Mouse (Mus musculus) adipose tissue, adult 10 weeks (tissue): ENCODE measurements around the gene Draxin. TPM values are rescaled to one million over a fixed set of nuclear protein-coding genes. Genes with fewer than 3 reads are reported as not detected.

Source experiments
- polyA plus RNA-seq: library from polyadenylated mRNA; stranded (reverse); fragments of 350-450 nt; fragmentation: Illumina TruSeq; extraction: RNeasy Lipid Tissue Mini Kit (QIAGEN cat#74804); gene quantifications from one replicate; pipeline ENCODE4 v1.2.3, GENCODE M21; 2014; ENCODE audit warnings: low read depth, low replicate concordance

Draxin gene
- polyA plus RNA-seq = not detected

DNA sequence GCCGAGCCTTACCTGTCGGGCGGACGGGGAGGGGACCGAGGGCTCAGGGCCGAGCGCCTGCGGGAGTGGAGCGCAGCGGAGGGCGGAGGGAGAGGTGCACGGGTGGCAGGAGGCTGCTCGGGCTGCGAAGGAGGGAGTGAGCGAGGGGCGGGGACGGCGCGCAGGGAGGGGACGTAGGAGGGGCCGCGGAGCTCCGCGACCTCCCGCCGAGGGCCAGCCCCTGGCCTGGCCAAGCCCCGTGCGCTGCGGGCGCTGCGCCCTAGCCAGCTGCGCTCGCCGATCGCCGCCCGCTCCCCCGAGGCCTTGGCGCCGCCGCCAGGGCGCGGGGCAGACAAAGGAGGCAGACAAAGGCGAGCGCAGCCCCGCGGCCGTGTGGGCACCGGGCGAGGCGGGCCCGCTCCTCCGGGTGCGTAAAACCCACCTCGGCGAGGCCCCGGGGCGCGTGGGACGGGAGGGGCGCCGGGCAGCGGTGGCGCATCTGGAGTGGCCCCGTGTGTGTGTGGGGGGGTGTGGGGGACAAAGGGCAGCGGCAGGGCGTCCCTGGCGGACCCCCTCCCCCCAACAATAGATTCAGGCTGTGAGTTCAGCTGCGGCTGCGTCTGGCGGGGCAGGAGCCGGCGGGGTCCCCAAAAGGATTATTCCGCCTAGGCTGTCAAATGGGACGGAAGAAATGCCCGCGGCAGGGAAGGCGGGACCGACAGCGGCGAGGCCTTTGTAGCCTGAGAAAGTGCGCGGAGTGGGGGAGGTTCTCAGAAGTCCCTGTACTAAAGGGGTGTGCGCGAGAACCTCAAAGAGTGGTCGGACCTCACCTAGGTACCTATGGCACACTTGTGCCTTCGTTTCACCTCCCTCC, at the start of gene Draxin:
Draxin (minus strand) TSS at position 138 of the 853 bp plus-strand sequence.

DNA sequence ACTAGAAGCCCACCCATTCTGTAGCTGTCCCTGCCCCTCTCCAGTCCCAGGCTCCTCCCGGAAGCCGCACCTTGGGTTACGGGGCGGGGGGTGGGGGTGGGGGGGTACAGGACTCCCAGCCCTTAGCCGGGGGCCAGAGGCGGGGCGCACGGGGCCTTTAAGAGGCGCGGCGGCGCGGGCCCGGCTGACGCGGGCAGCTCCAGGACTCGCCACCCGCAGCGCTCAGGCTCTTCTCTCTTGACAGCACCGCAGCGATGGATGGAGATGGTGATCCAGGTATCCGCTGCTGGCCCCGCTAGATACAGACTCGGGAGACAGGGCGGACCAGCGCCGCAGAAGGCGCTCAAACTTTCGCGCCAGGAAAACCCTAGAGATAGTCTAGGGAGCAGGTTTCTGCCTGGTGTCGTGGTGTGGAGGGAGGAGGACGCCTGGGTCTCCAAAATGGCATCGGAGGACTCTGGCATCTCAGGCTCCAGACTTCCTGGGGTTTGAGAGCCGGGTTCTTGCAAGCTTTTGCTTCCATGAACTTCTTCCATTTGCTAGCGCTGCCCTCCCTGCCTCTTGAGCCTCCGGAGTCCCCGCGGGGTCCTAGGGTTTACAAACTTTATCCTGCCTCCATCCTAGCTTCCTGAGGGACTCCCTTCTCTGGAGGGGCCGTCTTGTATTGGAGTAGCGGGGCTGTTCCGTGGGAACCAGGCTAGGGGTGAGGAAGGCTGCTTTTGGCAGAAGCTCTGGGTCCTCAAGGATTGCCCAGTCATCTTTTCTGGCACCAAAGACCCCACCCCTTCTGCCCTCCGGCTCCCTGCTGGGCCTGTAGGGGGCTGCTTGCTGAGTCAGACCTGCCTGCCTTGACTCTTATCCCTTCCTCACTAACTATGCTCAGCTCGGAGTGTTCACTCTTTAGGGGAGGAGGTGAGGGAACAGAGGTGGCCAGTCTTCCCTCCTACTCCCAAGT, 30.2 kb upstream of the Draxin start, which contains the start of the genes Fbxo44 and Fbxo2:
Fbxo44 (minus strand) TSS at position 47 of the 955 bp plus-strand sequence.
Fbxo2 (plus strand) TSS at position 186 of the 955 bp plus-strand sequence.

DNA sequence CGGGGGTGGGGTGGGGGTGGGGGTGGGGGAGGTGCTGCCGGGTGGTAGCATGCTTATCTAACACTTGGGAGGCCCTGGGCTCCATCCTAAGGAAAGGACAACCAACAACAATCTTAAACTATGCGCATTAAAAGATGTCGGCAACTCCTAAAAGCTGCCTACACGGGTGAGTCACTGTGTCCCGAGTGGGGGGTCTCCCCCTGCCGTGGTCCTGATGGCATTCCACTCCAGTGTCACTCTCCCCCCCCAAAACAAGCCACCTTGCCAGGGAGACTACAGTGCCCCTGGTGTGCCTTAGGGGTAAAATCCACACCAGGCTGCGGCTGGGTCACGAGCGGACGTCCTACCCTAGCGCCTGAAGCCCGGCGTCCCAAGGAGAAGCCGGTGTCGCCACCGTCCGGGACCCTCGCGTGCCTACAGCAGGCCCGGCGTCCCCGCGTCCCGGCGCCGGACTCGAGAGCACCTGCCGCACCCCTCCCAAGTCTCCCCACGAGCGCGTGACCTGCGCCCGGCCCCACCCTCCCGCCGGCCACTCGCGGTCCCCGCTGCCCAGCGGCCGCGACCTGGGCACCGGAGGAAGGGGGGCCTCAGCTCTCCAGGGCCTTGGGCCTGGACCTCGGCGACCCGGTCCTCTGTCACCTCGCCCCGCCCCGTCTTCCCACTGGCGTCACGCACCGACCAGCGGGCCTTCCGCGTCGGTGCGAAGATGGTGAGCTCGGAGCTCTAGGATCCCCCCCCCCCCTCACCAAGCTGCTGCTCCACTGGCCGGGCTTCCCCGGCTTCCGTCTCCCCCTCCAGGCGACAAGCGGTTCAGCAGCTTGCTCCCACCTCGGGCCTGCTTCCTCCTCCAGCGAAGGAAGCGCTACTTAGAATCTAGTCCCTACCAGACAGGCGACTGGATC, 21.0 kb upstream of the Draxin start, which contains the start of gene Fbxo6:
Fbxo6 (minus strand) TSS at position 874 of the 902 bp plus-strand sequence.

DNA sequence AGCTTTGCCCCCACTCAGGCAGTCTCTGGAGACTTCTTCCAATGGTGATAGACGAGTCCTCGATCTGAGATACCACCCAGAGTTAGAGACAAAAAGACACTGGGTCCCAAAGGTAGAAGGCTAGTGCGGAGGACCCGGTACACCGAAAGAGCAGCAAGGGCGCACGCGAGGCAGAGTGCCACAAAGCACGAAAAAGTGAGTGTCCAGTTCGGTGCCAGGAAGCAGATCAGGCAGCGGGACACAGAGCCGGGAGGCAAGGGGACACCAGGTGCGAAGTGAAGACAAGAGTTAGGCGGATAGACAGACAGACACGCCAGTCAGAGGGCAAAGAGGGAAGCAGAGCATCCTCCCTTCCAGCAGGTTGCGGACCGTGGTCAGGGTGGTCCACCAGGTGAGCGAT, 365 bp downstream of the Draxin start, which contains the start of gene Mad2l2:
Mad2l2 (plus strand) TSS at position 252 of the 400 bp plus-strand sequence.

DNA sequence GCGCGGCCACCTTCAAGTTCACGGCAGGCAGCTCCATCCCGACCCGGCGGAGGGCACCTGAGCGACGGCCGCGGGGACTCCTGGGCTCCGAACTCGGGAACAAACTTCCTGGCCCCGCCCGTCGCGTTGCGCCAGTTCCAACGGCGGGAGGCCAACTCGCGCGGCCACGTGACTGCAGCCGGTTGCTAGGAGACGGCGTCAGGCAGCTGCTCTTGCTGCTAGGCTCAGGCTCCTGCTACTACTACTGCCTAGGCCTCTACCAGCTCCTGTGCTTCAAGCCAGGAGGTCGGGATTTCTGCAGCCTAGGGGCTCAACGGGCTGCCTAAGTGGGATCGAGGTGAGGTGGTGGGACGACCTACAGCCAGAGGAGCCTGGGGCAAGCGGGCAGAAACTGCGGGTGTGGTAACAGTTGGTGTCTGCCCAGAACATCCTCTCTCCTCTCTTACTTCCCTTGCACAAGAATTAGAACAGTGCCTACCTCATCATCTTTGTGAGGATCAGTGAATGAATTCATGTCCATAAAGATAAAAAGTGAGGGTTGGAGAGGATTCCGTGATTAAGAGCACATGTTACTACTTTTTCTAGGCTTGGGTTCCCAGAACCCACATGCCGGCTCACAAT, 42.5 kb downstream of the Draxin start, which contains the start of gene Agtrap:
Agtrap (minus strand) TSS at position 125 of the 621 bp plus-strand sequence.

Other genes starting within 250 kb of the Draxin start
- 58.7 TPM for gene Mfn2, start 226.0 kb downstream of the Draxin start, polyA plus RNA-seq
- 41.0 TPM for gene Plod1, start 193.9 kb downstream of the Draxin start, polyA plus RNA-seq
- 34.5 TPM for gene 2510039O18Rik, start 189.8 kb downstream of the Draxin start, polyA plus RNA-seq
- gene Nppb, start 144.9 kb downstream of the Draxin start, polyA plus RNA-seq = not detected
- not detected for gene Nppa, start 130.0 kb downstream of the Draxin start, polyA plus RNA-seq
- 10.7 TPM for gene Clcn6, start 91.9 kb downstream of the Draxin start, polyA plus RNA-seq
- gene Mthfr, start 91.6 kb downstream of the Draxin start, polyA plus RNA-seq = 38.7 TPM
- gene Agtrap, start 42.7 kb downstream of the Draxin start, polyA plus RNA-seq = 29.2 TPM
- 23.9 TPM for gene Mad2l2, start 314 bp downstream of the Draxin start, polyA plus RNA-seq
- 40.1 TPM for gene Fbxo6, start 21.4 kb upstream of the Draxin start, polyA plus RNA-seq
- gene Fbxo44, start 29.8 kb upstream of the Draxin start, polyA plus RNA-seq = 15.2 TPM
- gene Fbxo2, start 29.9 kb upstream of the Draxin start, polyA plus RNA-seq = 1.4 TPM
- 0.21 TPM for gene Disp3, start 157.3 kb upstream of the Draxin start, polyA plus RNA-seq